Mouse (Mus musculus): ENCODE data around the gene Casp8ap2.

DNA sequence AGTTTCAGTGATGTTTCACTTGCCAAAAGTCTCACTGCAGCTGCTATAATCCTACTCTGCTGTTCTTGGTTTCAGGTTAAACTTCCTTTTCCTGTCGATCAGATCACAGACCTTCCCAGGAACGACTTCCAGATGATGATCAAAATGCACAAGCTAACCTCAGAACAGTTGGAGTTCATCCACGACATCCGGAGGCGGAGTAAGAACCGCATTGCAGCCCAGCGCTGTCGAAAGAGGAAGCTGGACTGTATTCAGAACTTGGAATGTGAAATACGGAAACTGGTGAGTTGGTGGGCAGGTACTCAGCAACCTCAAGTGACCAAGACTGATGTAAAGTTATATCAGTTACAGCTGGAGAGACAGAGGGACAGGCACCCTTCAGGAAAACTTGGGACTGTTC, 40.1 kb upstream of the Casp8ap2 start:
- no peak for TF ChIP-seq CTCF (IDR thresholded peaks at IDR 0.05; ENCODE audit: control insufficient read depth, insufficient read depth, insufficient replicate concordance, low read depth, low read length)
- no peak for TF ChIP-seq POLR2A (IDR thresholded peaks at IDR 0.05; ENCODE audit: control insufficient read depth, low read depth, low read length)
